Mouse (Mus musculus) T-helper 2 cell (primary cell): Measurements from ENCODE around the gene Ndufa7.

Experiments used
- in situ Hi-C: fragments of 300-600 bp; cut with MboI, MseI; formaldehyde crosslinking; loops from one replicate; pipeline ENCODE4 v1.15.1; 2025; ENCODE audit warnings: high pct_unique_total_duplicates

Gene Ndufa7

GRCm38 (mm10) chr17:33824084-33824996 lies at the start of gene Ndufa7, which contains the start of gene Rps28:
Gene Ndufa7 (plus strand): TSS chr17:33824572.
Gene Rps28 (minus strand): TSS chr17:33824562.
- in situ Hi-C loops, result loop anchor here (5.0 kb wide), 1 partner anchor 137 kb away; the partner anchor contains the start of gene Hnrnpm

- in situ Hi-C loops, result no loop called here
These were observed 49.7 kb upstream of the Ndufa7 start for GRCm38 (mm10) chr17:33774573-33775155.

- in situ Hi-C loops, result no loop called here
These were observed 49.1 kb upstream of the Ndufa7 start for GRCm38 (mm10) chr17:33775287-33775686.

- in situ Hi-C loops, result no loop called here
These were observed 45.0 kb upstream of the Ndufa7 start for GRCm38 (mm10) chr17:33779271-33779966.

- in situ Hi-C loops, result no loop called here
These were observed 44.4 kb upstream of the Ndufa7 start for GRCm38 (mm10) chr17:33779967-33780295.

GRCm38 (mm10) chr17:33780431-33780830 lies 43.9 kb upstream of the Ndufa7 start:
- in situ Hi-C loops, result no loop called here

- in situ Hi-C loops, result no loop called here
These were observed 43.0 kb upstream of the Ndufa7 start, which contains the start of gene Angptl4 for GRCm38 (mm10) chr17:33781124-33781977. Gene Angptl4 (minus strand): TSS chr17:33781830.

- in situ Hi-C loops, result no loop called here
These were observed 42.3 kb upstream of the Ndufa7 start for GRCm38 (mm10) chr17:33782067-33782466.

- in situ Hi-C loops, result no loop called here
These were observed 41.0 kb upstream of the Ndufa7 start for GRCm38 (mm10) chr17:33783408-33783807.

- in situ Hi-C loops, result no loop called here
These were observed 39.4 kb upstream of the Ndufa7 start for GRCm38 (mm10) chr17:33784939-33785338.

- in situ Hi-C loops, result no loop called here
These were observed 38.0 kb upstream of the Ndufa7 start for GRCm38 (mm10) chr17:33786375-33786774.

GRCm38 (mm10) chr17:33788732-33789131 lies 35.6 kb upstream of the Ndufa7 start:
- in situ Hi-C loops, result no loop called here

GRCm38 (mm10) chr17:33798306-33798705 lies 26.1 kb upstream of the Ndufa7 start:
- in situ Hi-C loops, result no loop called here

- in situ Hi-C loops, result no loop called here
These were observed 25.1 kb upstream of the Ndufa7 start for GRCm38 (mm10) chr17:33799277-33799676.

GRCm38 (mm10) chr17:33802221-33802620 lies 22.2 kb upstream of the Ndufa7 start:
- in situ Hi-C loops, result no loop called here

- in situ Hi-C loops, result no loop called here
These were observed 20.2 kb upstream of the Ndufa7 start for GRCm38 (mm10) chr17:33804205-33804604.

GRCm38 (mm10) chr17:33804745-33805144 lies 19.6 kb upstream of the Ndufa7 start:
- in situ Hi-C loops, result no loop called here

- in situ Hi-C loops, result no loop called here
These were observed 17.0 kb upstream of the Ndufa7 start for GRCm38 (mm10) chr17:33807181-33807888.

- in situ Hi-C loops, result no loop called here
These were observed 16.2 kb upstream of the Ndufa7 start for GRCm38 (mm10) chr17:33808192-33808591.

GRCm38 (mm10) chr17:33810334-33811141 lies 13.8 kb upstream of the Ndufa7 start, which contains the start of gene Kank3:
Gene Kank3 (plus strand): TSS chr17:33810519.
- in situ Hi-C loops, result no loop called here
